Mouse (Mus musculus) left cerebral cortex, postnatal 10 days (tissue): Measurements from ENCODE around the gene Mical3. TPM values are rescaled to one million over a fixed set of nuclear protein-coding genes. Genes with fewer than 3 reads are reported as not detected.

Experiments
- DNase-seq, 2 experiments: peaks; one replicate each; pipeline ENCODE4 v3.0.0; 2021 to 2022; ENCODE audit warnings: low spot score in 2 of 2, mixed read lengths in 1 of 2; ENCODE audit errors: extremely low spot score in 1 of 2
- intact Hi-C: fragments of 180-260 bp; cut with DNase I; formaldehyde crosslinking; loops from one replicate; pipeline ENCODE4 v1.15.1; 2025
- total RNA-seq, 2 experiments: library from RNA; stranded (reverse); gene quantifications; 2 replicates each; pipeline ENCODE4 v1.2.3; 2021

The Mical3 gene
- 100 to 1,000 TPM; 110 to 111 TPM for total RNA-seq

DNA sequence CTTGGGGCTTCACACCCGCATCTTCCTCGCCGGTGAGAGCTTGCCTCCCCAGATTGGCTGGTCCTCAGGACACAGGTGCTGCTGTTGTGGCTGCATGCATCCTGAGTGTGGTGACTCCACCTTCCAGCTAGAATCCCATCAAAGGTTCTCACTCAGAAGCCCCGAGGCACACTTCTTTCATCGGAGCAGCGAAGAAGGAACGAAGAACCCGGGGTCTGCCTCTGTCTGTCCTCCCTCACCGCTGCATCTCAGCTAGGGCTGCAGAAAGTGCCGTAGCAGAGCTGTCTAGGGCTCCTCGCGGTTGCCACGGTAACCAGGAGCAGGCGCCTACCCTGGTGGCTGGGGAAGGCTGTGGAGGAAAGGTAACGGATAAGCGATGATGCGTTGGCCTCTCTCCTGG lies at the start of gene Mical3:
TSS of gene Mical3 (minus strand) at position 227 of the 400 bp plus-strand sequence.
- intact Hi-C loops, result loop anchor here (2.0 to 5.0 kb wide), 2 partner anchors 48 to 158 kb away; no protein-coding TSS in a partner anchor
- peak; percentile 72 to 81 for DNase-seq

DNA sequence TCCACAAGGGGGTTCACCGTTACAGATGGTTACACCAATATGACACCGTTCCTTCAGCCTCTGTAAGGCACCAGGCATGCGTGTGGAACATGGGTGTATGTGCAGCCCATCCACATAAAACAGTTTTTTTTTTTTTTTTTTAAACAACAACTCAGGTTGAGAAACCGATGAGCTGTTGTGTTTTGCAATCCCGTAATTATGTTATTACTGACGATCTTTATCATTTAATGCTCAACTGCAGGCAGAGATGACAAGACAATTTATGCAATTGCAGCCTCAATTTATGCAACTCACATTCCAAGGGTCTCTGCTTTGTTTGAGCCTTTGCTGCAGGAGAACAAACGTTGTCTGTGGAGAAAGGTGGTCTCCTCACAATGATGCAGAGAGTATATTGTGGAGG lies 49.0 kb upstream of the Mical3 start:
- no peak for DNase-seq
- intact Hi-C loops, result loop anchor here (2.0 to 10.0 kb wide), 5 partner anchors 49 to 355 kb away; partner anchors contain the start of gene Mical3

DNA sequence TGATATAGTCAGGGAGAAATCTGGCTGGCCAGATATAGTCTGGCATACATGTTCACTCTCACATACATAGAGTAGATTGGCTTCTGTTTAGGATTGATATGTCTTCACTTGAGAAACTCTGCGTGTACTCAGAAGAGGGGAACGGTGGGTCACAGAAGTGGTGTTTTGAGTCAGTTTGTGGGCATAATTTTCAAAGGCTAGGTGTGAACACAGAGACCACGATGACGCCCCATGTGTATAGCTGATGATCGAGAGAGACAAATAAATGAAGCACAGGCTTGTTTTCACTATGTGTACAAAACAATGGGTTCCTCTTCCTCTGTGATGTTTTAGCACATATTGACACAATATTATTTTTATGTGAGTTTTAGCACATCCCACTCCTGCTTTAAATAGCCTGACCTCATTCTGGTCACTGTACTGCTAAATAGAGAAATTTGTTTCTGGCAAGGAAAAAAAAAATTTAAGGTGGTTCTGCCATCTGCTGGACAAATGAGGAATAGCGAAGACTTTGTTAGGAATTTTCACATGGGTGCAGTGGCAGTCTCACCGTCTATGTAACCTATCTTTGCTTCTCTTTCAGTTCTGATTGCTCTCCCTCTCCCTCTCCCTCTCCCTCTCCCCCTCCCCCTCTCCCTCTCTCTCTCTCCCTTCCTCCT lies 48.0 kb upstream of the Mical3 start:
- intact Hi-C loops, result loop anchor here (2.0 to 10.0 kb wide), 4 partner anchors 48 to 282 kb away; partner anchors contain the start of gene Mical3
- peak in 1 of 2 experiments; percentile 80 for DNase-seq

DNA sequence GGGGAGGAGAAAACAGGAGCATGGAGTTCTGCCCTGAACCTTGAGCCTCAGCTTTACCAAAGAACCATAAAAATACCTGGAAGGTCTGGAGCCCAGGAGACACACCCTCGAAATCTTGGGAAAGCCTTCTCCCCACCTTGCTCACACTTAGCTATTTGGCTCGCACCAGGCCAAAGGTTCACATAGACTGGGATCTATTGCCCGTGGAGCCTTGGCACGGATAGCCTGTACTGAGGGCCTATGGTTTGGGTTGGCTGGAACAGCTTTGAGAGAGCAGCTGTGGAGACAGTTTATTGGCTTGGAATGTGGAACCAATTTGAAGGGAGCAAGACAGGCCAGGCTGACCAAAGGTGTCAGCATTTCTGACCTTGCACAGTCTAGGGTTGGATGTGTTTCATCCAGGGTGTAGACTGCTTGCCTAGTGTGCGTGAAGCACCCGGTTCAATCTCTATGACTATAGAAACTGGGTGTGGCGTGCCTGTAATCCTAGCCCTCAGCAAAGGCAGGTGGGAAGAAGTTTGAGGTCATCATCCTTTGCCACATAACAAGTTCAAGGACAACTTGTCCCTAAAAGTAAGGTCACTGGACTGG lies 46.4 kb upstream of the Mical3 start:
- no peak for DNase-seq
- intact Hi-C loops, result loop anchor here (5.0 to 10.0 kb wide), 3 partner anchors 162 to 280 kb away; no protein-coding TSS in a partner anchor

- intact Hi-C loops, result loop anchor here (5.0 to 10.0 kb wide), 3 partner anchors 162 to 279 kb away; no protein-coding TSS in a partner anchor
- no peak for DNase-seq
Observed at GRCm38 (mm10) chr6:121176731-121177098, 45.9 kb upstream of the Mical3 start.

- no peak for DNase-seq
- intact Hi-C loops, result loop anchor here (5.0 to 10.0 kb wide), 3 partner anchors 161 to 279 kb away; no protein-coding TSS in a partner anchor
Observed at GRCm38 (mm10) chr6:121176011-121176730, 45.4 kb upstream of the Mical3 start.

GRCm38 (mm10) chr6:121174761-121175160 lies 44.0 kb upstream of the Mical3 start:
- intact Hi-C loops, result loop anchor here (5.0 to 10.0 kb wide), 3 partner anchors 160 to 277 kb away; no protein-coding TSS in a partner anchor
- no peak for DNase-seq

DNA sequence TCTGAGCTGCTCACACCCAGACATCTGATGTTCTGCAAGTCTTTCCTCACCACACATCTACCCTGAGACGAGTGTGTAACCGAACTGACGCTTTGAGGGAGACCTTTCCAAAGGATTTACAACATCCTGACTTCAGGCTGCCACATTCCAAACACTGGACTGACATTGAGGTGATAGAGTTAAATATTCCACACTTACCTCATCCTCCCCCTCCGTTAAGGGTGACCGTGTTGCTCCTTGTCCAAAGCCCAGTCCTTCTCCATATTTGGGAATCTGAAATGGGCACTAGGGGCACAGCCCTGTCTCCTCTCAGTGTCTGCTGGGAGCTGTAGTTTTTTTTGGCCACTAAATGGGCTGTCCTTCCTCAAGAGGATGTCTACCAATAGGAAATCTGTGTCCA lies 42.7 kb upstream of the Mical3 start:
- intact Hi-C loops, result loop anchor here (10.0 kb wide), 1 partner anchor 159 kb away; no protein-coding TSS in a partner anchor
- no peak for DNase-seq

DNA sequence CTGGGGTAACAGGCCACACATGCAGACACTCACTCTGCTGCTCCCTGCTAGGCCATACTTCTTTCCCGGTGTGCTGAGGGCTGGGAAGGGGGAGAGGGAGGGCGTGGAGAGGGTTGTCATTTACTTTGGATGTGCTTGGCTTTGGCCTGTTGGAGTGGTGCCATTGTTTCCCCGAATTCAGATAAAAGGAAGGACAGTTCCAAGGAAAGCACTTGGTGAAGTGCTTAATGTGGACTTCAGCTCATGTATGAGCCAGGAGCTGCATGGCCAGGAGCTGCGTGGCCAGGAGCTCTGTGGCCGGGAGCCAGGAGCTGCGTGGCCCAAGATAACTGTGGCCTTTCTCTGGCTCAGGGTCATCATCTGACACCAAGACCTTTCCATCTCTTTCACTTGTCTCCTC lies 40.3 kb upstream of the Mical3 start:
- intact Hi-C loops, result loop anchor here (10.0 kb wide), 1 partner anchor 156 kb away; no protein-coding TSS in a partner anchor
- DNase-seq, result no peak

GRCm38 (mm10) chr6:121167381-121167975 lies 36.7 kb upstream of the Mical3 start:
- DNase-seq, result no peak
- intact Hi-C loops, result no loop called here

- no peak for DNase-seq
- intact Hi-C loops, result no loop called here
Observed at GRCm38 (mm10) chr6:121166098-121166552, 35.3 kb upstream of the Mical3 start.

DNA sequence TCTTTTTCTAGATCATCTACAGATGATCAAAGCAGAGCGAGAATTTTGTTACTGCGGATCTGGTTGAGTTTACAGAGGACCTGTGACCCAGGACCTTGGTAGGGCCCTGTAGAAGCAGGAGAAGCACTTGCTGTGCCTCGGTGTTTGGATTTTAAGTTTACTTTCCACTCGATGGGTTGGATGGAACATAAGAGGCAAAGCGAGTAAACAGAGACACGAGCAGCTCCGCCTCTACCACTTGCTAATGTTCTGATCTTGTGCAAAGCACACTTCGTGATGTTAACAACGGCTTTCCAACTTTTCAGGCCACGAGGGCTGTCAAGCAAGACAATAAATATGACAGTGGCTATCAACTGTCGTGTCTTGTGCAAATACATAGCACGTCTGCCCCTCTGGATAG lies 31.8 kb upstream of the Mical3 start:
- intact Hi-C loops, result no loop called here
- DNase-seq, result no peak

- intact Hi-C loops, result no loop called here
- no peak for DNase-seq
Observed at GRCm38 (mm10) chr6:121160126-121160525, 29.3 kb upstream of the Mical3 start.

DNA sequence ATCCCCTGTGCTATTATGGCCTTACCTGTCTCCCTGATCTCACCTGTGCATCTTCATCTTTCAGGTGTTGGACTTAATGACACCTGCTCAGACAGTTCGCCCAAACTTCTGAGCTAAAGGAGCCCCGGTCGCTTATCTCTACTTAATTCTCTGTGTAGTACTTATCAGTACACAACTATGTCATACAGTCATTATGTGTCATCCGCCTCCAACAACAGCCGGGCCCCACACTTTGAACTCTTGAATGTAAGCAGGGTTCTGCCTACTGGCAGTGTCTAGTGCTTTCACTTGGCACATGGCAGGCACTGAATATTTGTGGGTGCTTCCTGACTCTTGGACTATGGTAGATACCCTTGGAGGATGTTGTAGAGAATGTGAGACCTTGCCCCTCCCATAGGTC lies 28.8 kb upstream of the Mical3 start:
- intact Hi-C loops, result no loop called here
- no peak for DNase-seq

GRCm38 (mm10) chr6:121156030-121156429 lies 25.2 kb upstream of the Mical3 start:
- intact Hi-C loops, result no loop called here
- DNase-seq, result no peak

DNA sequence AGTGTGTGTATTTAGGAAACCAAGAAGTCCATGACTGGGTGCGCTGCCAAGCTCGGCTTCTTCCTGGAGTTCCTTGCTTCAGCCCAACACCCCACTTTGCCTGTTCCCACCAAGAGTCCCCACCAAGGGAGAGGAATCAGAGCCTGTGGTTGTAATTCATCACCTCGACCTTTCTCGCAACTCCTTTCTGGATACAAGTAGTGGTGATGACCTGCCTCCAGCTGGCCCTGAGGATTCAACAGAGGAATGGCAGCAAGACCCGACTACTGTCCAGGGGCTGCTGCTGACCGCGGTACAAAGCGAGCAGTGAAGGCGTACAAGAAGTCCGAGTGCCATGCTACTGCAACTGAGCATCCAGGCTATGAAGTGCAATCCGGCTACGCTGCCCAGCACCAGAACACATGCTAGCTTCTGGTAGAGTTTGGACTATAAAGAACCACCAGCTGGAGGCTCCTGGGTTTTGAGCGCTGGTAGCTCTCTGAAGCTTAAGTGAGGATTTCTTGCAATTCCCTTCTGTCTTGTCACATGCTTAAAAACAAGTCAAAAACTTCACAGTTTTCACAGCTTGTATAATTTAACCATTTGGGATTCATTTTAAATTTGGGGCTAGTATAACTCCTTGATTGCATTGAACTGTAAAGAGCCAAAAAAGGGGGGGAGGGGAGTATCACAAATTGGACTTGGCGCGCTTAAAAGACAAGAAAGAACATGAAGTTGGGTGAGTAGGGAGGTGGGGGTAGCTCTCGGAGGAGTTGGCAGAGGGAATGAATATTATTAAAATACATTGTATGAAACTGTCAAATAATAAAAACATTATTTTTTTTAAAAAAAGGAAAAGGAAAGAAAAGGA lies 23.9 kb upstream of the Mical3 start:
- intact Hi-C loops, result no loop called here
- peak in 1 of 2 experiments; percentile 46 for DNase-seq

- intact Hi-C loops, result no loop called here
- no peak for DNase-seq
Observed at GRCm38 (mm10) chr6:121153177-121153576, 22.4 kb upstream of the Mical3 start.

DNA sequence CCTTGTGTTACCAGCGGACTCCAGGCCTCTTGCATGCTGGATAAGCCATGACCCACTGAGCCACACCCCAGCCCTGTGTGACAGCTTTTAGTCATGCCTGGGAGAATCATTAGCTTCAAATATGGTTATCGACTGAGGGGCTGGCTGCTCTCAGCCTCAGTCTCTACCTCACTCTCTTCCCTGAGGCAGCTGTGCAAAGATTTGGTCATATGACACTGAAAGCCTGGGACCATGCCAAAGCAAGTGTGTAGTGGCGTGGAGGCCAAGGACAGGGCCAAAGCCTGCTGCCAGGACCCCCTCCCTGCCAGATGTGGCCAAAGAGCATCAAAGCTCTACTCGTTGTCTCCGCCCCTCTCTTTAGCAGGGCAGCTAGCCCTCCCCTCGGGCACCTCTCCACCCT lies 20.9 kb upstream of the Mical3 start:
- intact Hi-C loops, result no loop called here
- DNase-seq, result peak in 1 of 2 experiments; percentile 57
